Mouse (Mus musculus): ENCODE measurements around the gene Zfp646.

DNA sequence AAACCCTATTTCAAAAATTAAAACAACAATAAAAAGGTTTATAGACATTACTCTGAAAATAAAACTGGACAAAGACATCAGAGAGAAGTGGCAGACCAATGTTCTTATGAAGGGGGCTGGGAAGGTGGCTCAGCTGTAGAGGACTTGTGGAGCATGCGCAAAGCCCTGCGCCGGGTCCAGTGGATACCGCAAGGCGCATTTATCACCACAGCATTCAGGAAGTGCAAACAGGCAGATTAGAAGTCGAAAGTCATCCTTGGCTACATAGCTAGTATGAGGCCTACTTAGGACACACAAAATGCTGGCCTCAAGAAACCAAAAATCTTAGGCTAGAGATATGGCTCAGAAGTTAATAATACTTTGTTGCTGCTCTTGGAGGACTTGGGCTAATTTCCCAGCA is 17.8 kb upstream of the Zfp646 start:
- TF ChIP-seq GABPA (IDR thresholded peaks at IDR 0.05; ENCODE audit: insufficient replicate concordance, low read depth, low read length) (no peak), MAX (IDR thresholded peaks at IDR 0.05; ENCODE audit: low read length) (no peak), RAD21 (IDR thresholded peaks at IDR 0.05; ENCODE audit: low read depth, low read length) (no peak), TCF12 (IDR thresholded peaks at IDR 0.05; ENCODE audit: low read depth, low read length) (no peak), EP300 (IDR thresholded peaks at IDR 0.05; ENCODE audit: low read length) (no peak), USF2 (conservative IDR thresholded peaks at IDR 0.05; ENCODE audit: low read depth, low read length) (no peak), TBP (conservative IDR thresholded peaks at IDR 0.05; ENCODE audit: low read depth, low read length) (no peak), CTCF (conservative IDR thresholded peaks at IDR 0.05 in 1 of 2, IDR thresholded peaks at IDR 0.05 in 1 of 2; ENCODE audit: low read depth in 2 of 2, low read length in 2 of 2) (no peak), CHD2 (IDR thresholded peaks at IDR 0.05; ENCODE audit: low read length) (no peak)

Measured in CH12.LX (cell line).